In genomic region chr5:119832479-119832796, GRCm38 (mm10) we compare ENCODE assay signal across 13 mouse cellular contexts. TPM values are rescaled to one million over a fixed set of nuclear protein-coding genes. Genes with fewer than 3 reads are reported as not detected.
DNase-seq lines count a peak whose midpoint lies in the region; ATAC-seq lines count a peak whose summit lies in the region.
"Had no signal": no experiment of that assay in that cellular context is flagged by ENCODE, and none has a peak within 500 bp of the region (broad histone marks: within the 10 kb centered on the region; RNA-seq: fewer than 3 reads in every experiment).

TSS of gene Tbx5 (plus strand) at chr5:119832668.

- DNase-seq in cerebellum, postnatal 10 days = peak; percentile 9 to 22
- DNase-seq in cerebellum, adult 8-10 months = no peak
- peak in 1 of 2 experiments; percentile 29 for DNase-seq in heart, postnatal 10 days
- no peak for DNase-seq in cerebellum, postnatal 4 days (ENCODE audit: low spot score in 2 of 2)
- no peak for DNase-seq in adrenal gland, adult (ENCODE audit: inconsistent age in 2 of 2, low spot score in 1 of 2)
- no peak for DNase-seq in cerebellum, postnatal 36 days
- DNase-seq: thymus, postnatal 4 days had no signal

- no peaks in the 10 kb centered on the region for H3K9me3 ChIP-seq in liver, embryonic 16.5 days (replicated peaks; ENCODE audit: control insufficient read depth, low read length)
- H3K9me3 ChIP-seq: forebrain, embryonic 12.5 days; hindbrain, embryonic 15.5 days had no signal

- H3K4me3 ChIP-seq in brown adipose tissue, adult 24 weeks (ENCODE audit: insufficient read depth, low read depth, low read length) = peak within 1 kb of the TSS; percentile 58
- H3K4me3 ChIP-seq in liver, embryonic 16.5 days (ENCODE audit: low read depth, low read length) = peak within 1 kb of the TSS; percentile 25; the same call in 1 of the 2 replicates
- H3K4me3 ChIP-seq: forebrain, embryonic 12.5 days; hindbrain, embryonic 15.5 days had no signal

- 2% methylated on average over 16 of the region's 16 CpGs for WGBS in liver, embryonic 16.5 days (ENCODE audit: insufficient replicate concordance)

- 0 out of 2 replicates have a peak, but pooled peaks cover 3% of the 10 kb centered on the region for H3K4me1 ChIP-seq in brown adipose tissue, adult 24 weeks (ENCODE audit: control insufficient read depth, insufficient read depth, insufficient read length, low read length)
- H3K4me1 ChIP-seq in liver, embryonic 16.5 days (ENCODE audit: control insufficient read depth, low read depth, low read length) = no peaks in the 10 kb centered on the region

- ATAC-seq in liver, embryonic 16.5 days (ENCODE audit: low read depth) = no peak
- ATAC-seq: Patski had no signal

- no peaks in the 10 kb centered on the region for H3K36me3 ChIP-seq in liver, embryonic 16.5 days (ENCODE audit: control insufficient read depth, insufficient read depth)
- H3K36me3 ChIP-seq: forebrain, embryonic 12.5 days; hindbrain, embryonic 15.5 days had no signal

- peaks cover 87% of the 10 kb centered on the region for H3K27me3 ChIP-seq in liver, embryonic 16.5 days (ENCODE audit: control insufficient read depth, insufficient read depth, low read depth, low read length)

- H3K9ac ChIP-seq in liver, embryonic 16.5 days (ENCODE audit: low read depth, low read length) = no peak within 1 kb of the TSS
- H3K9ac ChIP-seq: forebrain, embryonic 12.5 days; hindbrain, embryonic 15.5 days had no signal

- 0 out of 2 replicates have a peak within 1 kb of the TSS, but pooled peaks have one; percentile 44 for H3K4me2 ChIP-seq in liver, embryonic 16.5 days (ENCODE audit: low read depth, low read length)
- H3K4me2 ChIP-seq: forebrain, embryonic 12.5 days; hindbrain, embryonic 15.5 days had no signal

- H3K27ac ChIP-seq in brown adipose tissue, adult 24 weeks (replicated peaks; ENCODE audit: low read depth, low read length) = peak within 1 kb of the TSS; percentile 77
- H3K27ac ChIP-seq in liver, embryonic 16.5 days (ENCODE audit: low read length) = no peak within 1 kb of the TSS
- H3K27ac ChIP-seq: forebrain, embryonic 12.5 days; hindbrain, embryonic 15.5 days had no signal

- intact Hi-C loops in heart, postnatal 10 days (cut with DNase I) = no loop called here

RNA-seq across cellular contexts. Expression of gene Tbx5, which starts in this region (rescaled TPM):
- polyA plus RNA-seq in brown adipose tissue, adult 24 weeks (2012; ENCODE audit: insufficient read depth, insufficient read length, missing spikeins) = 1.5 and 2.7 TPM in 2 replicates
- total RNA-seq in heart, postnatal 10 days (2021) = 10 to 100 TPM; 28.0 to 32.2 TPM
- not detected in 2 replicates for polyA plus RNA-seq in liver, embryonic 16.5 days (2015; fragmentation: Nextera tagmentation; extraction: Ambion mirVana)
- total RNA-seq: left cerebral cortex, postnatal 36 days had no signal
- polyA plus RNA-seq: Patski had no signal

Comparison
In these comparisons a context has a peak if more than half of its experiments do, and no peak if none do; other contexts are left out.
1. DNase-seq: peak in cerebellum, postnatal 10 days (2 of 2); none in cerebellum, adult 8-10 months (single experiment), cerebellum, postnatal 4 days (0 of 2), adrenal gland, adult (0 of 2) and cerebellum, postnatal 36 days (0 of 2).